Mouse (Mus musculus): ENCODE data around the gene Efcab5. TPM values are rescaled to one million over a fixed set of nuclear protein-coding genes. Genes with fewer than 3 reads are reported as not detected.
A peak's percentile ranks its signal among the peaks of the same experiment; 100 is the strongest.
"Not testable (repeated sequence)": the region's sequence is repeated elsewhere in the genome, so short reads cannot be mapped to it uniquely, and the experiment has no call there.

Gene Efcab5
- total RNA-seq, 2 experiments from 2014 or later = 0.07 to 0.12 TPM

- DNase-seq (ENCODE audit: low spot score) = no peak
Observed at GRCm38 (mm10) chr11:77096581-77096980, 92.2 kb downstream of the Efcab5 start.

GRCm38 (mm10) chr11:77095206-77095605 lies 93.6 kb downstream of the Efcab5 start:
- DNase-seq (ENCODE audit: low spot score) = no peak

- no peak for DNase-seq (ENCODE audit: low spot score)
Observed at GRCm38 (mm10) chr11:77094136-77094535, 94.6 kb downstream of the Efcab5 start.

DNA sequence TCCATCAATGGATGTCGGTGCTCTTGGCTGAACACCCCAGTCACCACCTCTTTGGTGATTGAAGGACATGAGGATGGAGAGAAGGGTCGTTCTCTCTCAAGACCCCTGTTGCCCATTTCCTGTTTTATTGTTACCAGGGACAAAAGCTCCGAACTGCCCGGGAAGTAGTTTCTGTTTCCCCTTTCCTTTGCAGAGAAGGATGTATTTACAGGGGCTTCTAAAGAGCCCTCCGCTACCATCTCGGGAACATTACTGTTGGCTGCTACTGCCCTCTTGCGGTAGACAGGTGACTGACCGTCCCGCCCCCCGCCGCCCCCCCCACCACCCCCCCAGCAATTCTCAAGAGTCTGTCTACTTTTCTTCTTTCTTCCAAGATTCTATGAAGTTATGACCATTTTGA lies 95.6 kb downstream of the Efcab5 start:
- peak; percentile 25 for DNase-seq (ENCODE audit: low spot score)

DNA sequence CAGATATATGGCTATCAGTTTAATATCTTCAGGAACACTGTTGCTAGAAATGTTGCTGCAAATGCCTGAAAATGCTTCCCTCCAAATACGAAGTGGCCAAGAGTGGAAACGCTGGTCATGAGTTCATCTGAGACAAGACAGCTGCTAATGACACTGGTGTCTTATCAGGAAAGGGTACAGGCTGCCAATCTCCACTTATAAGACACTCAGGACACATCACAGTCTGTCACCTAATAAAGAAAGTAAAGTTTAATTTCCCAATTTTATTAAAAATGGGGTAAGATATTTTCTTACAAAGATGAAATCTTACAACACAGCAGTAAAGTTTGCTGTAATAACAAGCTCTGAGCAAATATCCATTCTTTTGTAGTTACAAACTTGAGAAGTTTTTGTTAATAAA lies 99.6 kb downstream of the Efcab5 start:
- DNase-seq (ENCODE audit: low spot score) = no peak

GRCm38 (mm10) chr11:77087004-77087403 lies 101.8 kb downstream of the Efcab5 start:
- no peak for DNase-seq (ENCODE audit: low spot score)

DNA sequence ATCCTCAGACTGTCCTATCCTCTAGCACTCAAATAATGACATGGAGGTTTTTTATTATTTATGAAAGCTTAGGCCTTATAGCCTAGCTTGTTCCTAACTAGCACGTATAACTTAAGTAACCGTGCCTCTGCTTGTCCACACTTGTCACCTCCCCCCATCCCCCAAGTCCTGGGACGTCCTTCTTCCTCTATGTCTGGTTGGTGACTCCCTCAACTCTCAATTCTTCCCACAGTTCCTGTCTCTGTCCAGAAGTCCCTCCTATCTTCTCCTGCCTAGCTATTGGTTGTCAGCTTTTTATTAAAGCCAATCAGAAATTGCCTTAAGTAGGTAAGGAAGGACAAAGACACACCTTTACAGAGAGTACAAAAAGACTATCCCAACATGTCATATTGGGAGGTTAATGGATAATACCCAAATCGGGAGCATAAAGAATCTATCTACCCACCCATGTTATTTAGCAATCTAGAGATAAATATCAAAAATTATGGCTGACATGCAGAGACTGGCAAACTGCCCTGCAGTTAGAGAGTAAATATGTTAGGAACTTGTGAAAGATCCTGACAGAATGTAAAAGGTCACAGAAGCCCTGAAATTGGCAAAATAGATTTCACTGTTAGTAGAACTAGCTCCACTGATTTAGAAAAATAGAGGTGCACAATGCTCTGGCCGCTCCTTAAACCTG lies 104.6 kb downstream of the Efcab5 start:
- no peak for DNase-seq (ENCODE audit: low spot score)

DNA sequence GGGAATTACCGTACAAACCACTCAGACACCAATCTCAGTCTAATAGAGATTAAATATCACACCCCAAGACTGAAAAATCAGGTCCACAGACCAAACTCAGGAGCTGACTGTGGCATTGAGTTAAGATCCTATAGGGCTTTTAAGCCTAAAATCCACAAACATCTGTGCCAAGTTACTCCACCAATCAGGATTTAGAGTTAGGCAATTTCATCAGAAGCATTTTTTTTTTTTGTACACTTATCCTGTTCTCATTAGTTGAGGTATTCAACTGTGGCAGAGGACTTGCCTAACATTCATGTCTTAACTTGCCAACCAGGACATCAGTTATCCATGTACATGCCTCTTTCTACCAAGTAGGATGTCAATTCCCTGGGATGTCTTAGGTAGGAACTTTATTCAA lies 109.4 kb downstream of the Efcab5 start:
- DNase-seq (ENCODE audit: low spot score) = no peak

GRCm38 (mm10) chr11:77078273-77079134 lies 110.3 kb downstream of the Efcab5 start, which contains the start of gene Nsrp1:
Nsrp1 (minus strand) TSS chr11:77078435.
- peak; percentile 91 for DNase-seq (ENCODE audit: low spot score)

DNA sequence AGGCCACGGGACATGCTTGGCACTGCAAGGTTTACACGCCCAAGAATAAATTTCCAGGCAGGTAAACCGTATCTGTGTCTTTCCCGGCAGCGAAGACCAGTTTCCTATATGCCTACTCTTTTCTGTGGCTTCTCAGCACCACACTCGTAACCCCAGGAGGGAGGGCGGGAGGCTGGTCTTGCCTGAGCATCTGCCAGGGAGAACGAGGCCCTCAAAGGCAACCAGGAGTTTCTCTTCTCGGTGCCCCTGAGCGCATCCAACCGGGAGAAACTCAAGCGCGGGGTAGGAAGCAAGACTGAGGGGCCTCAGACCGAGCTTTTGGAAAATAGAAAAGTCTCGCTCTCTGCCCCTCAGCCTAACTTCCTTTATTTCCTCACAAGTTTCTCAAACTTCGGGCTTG lies 111.0 kb downstream of the Efcab5 start:
- DNase-seq (ENCODE audit: low spot score) = no peak

- not testable (repeated sequence) for DNase-seq (ENCODE audit: low spot score)
Observed at GRCm38 (mm10) chr11:77077331-77077730, 111.4 kb downstream of the Efcab5 start.

- DNase-seq (ENCODE audit: low spot score) = no peak
Observed at GRCm38 (mm10) chr11:77070721-77071120, 118.0 kb downstream of the Efcab5 start.

DNA sequence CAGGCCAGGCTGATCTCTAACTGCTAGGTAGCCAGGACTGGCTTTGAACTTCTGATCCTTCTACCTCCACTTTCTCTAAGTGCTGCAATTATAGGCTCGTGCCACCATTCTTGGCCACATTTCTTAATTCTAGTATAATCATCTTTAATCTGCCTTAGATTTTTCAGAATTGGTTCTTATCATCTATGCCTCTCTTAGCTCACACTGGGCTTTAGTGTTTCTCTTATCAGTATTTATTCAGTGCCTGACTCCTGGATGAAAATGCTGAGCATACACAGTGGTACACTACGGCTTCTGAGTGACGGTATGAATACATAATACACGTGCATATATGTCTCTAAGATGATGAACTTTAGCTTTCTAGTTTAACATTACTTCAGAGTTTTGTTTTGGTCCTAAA lies 119.9 kb downstream of the Efcab5 start:
- no peak for DNase-seq (ENCODE audit: low spot score)

DNA sequence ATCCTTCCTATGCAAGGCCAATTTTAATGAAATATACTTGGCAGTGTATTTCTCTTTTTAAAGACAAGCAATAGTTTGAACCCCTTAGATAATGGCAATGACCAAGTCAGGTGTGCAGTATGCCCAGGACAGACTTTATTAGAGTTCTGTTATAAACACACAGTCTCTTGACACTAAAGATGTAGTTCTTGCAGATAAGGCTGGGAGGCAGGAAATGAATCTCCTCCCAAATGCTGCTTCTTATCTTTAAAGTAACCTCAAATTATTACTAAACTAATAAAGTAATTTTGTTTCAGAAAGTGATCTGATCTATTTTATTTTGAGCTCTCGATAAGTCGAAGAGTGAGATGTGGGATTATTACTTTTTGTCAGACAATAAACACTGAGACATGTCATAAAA lies 125.4 kb downstream of the Efcab5 start:
- no peak for DNase-seq (ENCODE audit: low spot score)

GRCm38 (mm10) chr11:77061951-77062350 lies 126.8 kb downstream of the Efcab5 start:
- no peak for DNase-seq (ENCODE audit: low spot score)

DNA sequence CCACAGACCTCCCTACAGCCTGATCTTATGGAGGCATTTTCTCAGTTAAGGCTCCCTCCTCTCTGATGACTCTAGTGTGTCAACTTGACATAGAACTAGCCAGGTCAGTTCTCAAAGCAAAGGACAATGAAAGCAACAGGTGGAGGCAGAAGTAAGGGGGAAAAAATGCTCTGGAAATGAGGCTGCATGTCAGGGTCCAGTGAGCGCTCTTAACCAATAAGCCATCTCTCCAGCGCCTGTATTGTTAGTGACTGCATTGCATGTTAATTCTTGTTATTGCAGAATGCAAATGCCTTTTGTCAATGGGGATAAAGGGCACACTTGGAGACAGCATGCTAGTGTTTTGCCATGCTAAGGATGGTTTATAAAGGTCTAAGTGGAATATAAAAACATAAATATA lies 146.0 kb downstream of the Efcab5 start:
- no peak for DNase-seq (ENCODE audit: low spot score)

- DNase-seq (ENCODE audit: low spot score) = no peak
Observed at GRCm38 (mm10) chr11:77041891-77042290, 146.9 kb downstream of the Efcab5 start.

Small RNA genes within 50 kb of the gene (microRNA-seq; reads per million reads assigned to microRNA genes)
- 6,979 reads per million, percentile 92 among the genes with 10 or more reads in this experiment for gene Mir423

Other genes starting within 250 kb of the Efcab5 start
- gene Slc6a4, start 190.4 kb downstream of the Efcab5 start, total RNA-seq (2021) = under 1 TPM; 0.36 to 0.46 TPM
- gene Nsrp1, start 110.5 kb downstream of the Efcab5 start, total RNA-seq (2021) = 10 to 100 TPM; 14.3 to 15.0 TPM
- gene Ssh2, start 27.3 kb upstream of the Efcab5 start, total RNA-seq (2021) = 10 to 100 TPM; 49.1 to 49.3 TPM